Mouse (Mus musculus) forebrain, embryonic 15.5 days (tissue): ENCODE measurements around the gene Marcks. TPM values are rescaled to one million over a fixed set of nuclear protein-coding genes. Genes with fewer than 3 reads are reported as not detected.
"Not testable (repeated sequence)": the region's sequence is repeated elsewhere in the genome, so short reads cannot be mapped to it uniquely, and the experiment has no call there.

Experiments
- ATAC-seq: fragments of 200-750 bp; cut with Nextera tagmentation; replicated peaks from 2 replicates; pipeline ENCODE4 v1.8.0; 2017; ENCODE audit warnings: mild to moderate bottlenecking, moderate TSS enrichment, moderate library complexity
- H3K27ac ChIP-seq: fragments of 300-500 bp; sonication (generic); replicated peaks from 2 replicates; pipeline ENCODE4 v1.5.1; 2015; ENCODE audit warnings: mild to moderate bottlenecking, inconsistent platforms
- H3K27me3 ChIP-seq: fragments of 300-500 bp; sonication (generic); 2 replicates; pipeline ENCODE4 v1.6.1; 2015; ENCODE audit warnings: inconsistent platforms
- H3K36me3 ChIP-seq: fragments of 300-500 bp; sonication (generic); 2 replicates; pipeline ENCODE4 v1.6.1; 2015; ENCODE audit warnings: mild to moderate bottlenecking, inconsistent platforms
- H3K4me1 ChIP-seq: fragments of 300-500 bp; sonication (generic); 2 replicates; pipeline ENCODE4 v1.6.1; 2015; ENCODE audit warnings: inconsistent platforms
- H3K4me2 ChIP-seq: fragments of 300-500 bp; sonication (generic); replicated peaks from 2 replicates; pipeline ENCODE4 v1.6.1; 2015; ENCODE audit warnings: mild to moderate bottlenecking, inconsistent platforms
- H3K4me3 ChIP-seq: fragments of 300-500 bp; sonication (generic); 2 replicates; pipeline ENCODE4 v1.5.1; 2015; ENCODE audit warnings: mild to moderate bottlenecking, inconsistent platforms
- H3K9ac ChIP-seq: fragments of 300-500 bp; sonication (generic); replicated peaks from 2 replicates; pipeline ENCODE4 v1.6.1; 2015; ENCODE audit warnings: mild to moderate bottlenecking, inconsistent platforms
- H3K9me3 ChIP-seq: fragments of 300-500 bp; sonication (generic); 2 replicates; pipeline ENCODE4 v1.6.1; 2016; ENCODE audit warnings: inconsistent platforms
- WGBS: fragments of 180-500 bp; shearing (Covaris S2); methylation state at CpG from one replicate; pipeline ENCODE4 v1.1.7; 2015; ENCODE audit warnings: mixed read lengths; 5-methylcytosine and 5-hydroxymethylcytosine counted together
- polyA plus RNA-seq: library from polyadenylated mRNA; unstranded; fragments of >200 nt; fragmentation: Nextera tagmentation; extraction: Ambion mirVana; gene quantifications from 2 replicates; pipeline ENCODE4 v1.2.1, GENCODE M21; 2015

The Marcks gene
- polyA plus RNA-seq, 1 experiment from 2014 or later, result 227 TPM

GRCm38 (mm10) chr10:37093306-37093705 lies 45.4 kb downstream of the Marcks start:
- no peak overlapping the region for H3K9ac ChIP-seq
- ATAC-seq, result no peak
- no peak overlapping the region for H3K4me3 ChIP-seq
- H3K27ac ChIP-seq, result no peak overlapping the region
- no peaks in the 10 kb centered on the region for H3K36me3 ChIP-seq
- H3K4me2 ChIP-seq, result no peak overlapping the region
- H3K9me3 ChIP-seq, result no peaks in the 10 kb centered on the region
- no peaks in the 10 kb centered on the region for H3K4me1 ChIP-seq
- no peaks in the 10 kb centered on the region for H3K27me3 ChIP-seq

GRCm38 (mm10) chr10:37090411-37090810 lies 48.3 kb downstream of the Marcks start:
- ATAC-seq, result no peak
- H3K4me1 ChIP-seq, result no peaks in the 10 kb centered on the region
- no peak overlapping the region for H3K9ac ChIP-seq
- H3K9me3 ChIP-seq, result no peaks in the 10 kb centered on the region
- H3K4me3 ChIP-seq, result no peak overlapping the region
- no peak overlapping the region for H3K27ac ChIP-seq
- no peaks in the 10 kb centered on the region for H3K36me3 ChIP-seq
- no peak overlapping the region for H3K4me2 ChIP-seq
- no peaks in the 10 kb centered on the region for H3K27me3 ChIP-seq
- WGBS, result 85% methylated on average over 3 of the region's 3 CpGs

GRCm38 (mm10) chr10:37084071-37084470 lies 54.6 kb downstream of the Marcks start:
- H3K9me3 ChIP-seq, H3K4me2 ChIP-seq, H3K27ac ChIP-seq, H3K4me3 ChIP-seq, H3K36me3 ChIP-seq, ATAC-seq, H3K4me1 ChIP-seq, H3K9ac ChIP-seq, H3K27me3 ChIP-seq: not testable (repeated sequence)
- 97% methylated on average over 2 of the region's 2 CpGs for WGBS

Other genes with a start within 250 kb of the Marcks start
- gene Hdac2, start 164.4 kb downstream of the Marcks start, polyA plus RNA-seq, result 427 and 445 TPM in 2 replicates